Mouse (Mus musculus) megakaryocyte, adult 5-6 weeks (primary cell): ENCODE results near the gene Btn1a1. TPM values are rescaled to one million over a fixed set of nuclear protein-coding genes. Genes with fewer than 3 reads are reported as not detected.
A peak's percentile ranks its signal among the peaks of the same experiment; 100 is the strongest.

ENCODE experiments used
- ATAC-seq: 2 replicates; pipeline ENCODE4 v1.8.0; 2016; ENCODE audit warnings: mild to moderate bottlenecking, inconsistent platforms; ENCODE audit not compliant: poor library complexity, severe bottlenecking
- total RNA-seq, 2 experiments: library from RNA; stranded (forward) in 1 of 2; stranded (reverse) in 1 of 2; fragments of 153-499, 151-499 nt in 1 of 2; fragments of 221-1000, 200-1000 nt in 1 of 2; gene quantifications; 2 replicates each; pipeline versions ENCODE4 v1.2.3 to v1.2.4; 2015 to 2017

Btn1a1 gene
- total RNA-seq, 2 experiments from 2014 or later = not detected

GRCm38 (mm10) chr13:23439901-23440300 lies 25.8 kb downstream of the Btn1a1 start:
- ATAC-seq = no peak

- ATAC-seq = 0 out of 2 replicates have a peak, but pooled peaks have one; percentile 30
These were observed 27.2 kb downstream of the Btn1a1 start for GRCm38 (mm10) chr13:23438521-23438920.

GRCm38 (mm10) chr13:23437908-23438307 lies 27.8 kb downstream of the Btn1a1 start:
- ATAC-seq = peak; percentile 70

DNA sequence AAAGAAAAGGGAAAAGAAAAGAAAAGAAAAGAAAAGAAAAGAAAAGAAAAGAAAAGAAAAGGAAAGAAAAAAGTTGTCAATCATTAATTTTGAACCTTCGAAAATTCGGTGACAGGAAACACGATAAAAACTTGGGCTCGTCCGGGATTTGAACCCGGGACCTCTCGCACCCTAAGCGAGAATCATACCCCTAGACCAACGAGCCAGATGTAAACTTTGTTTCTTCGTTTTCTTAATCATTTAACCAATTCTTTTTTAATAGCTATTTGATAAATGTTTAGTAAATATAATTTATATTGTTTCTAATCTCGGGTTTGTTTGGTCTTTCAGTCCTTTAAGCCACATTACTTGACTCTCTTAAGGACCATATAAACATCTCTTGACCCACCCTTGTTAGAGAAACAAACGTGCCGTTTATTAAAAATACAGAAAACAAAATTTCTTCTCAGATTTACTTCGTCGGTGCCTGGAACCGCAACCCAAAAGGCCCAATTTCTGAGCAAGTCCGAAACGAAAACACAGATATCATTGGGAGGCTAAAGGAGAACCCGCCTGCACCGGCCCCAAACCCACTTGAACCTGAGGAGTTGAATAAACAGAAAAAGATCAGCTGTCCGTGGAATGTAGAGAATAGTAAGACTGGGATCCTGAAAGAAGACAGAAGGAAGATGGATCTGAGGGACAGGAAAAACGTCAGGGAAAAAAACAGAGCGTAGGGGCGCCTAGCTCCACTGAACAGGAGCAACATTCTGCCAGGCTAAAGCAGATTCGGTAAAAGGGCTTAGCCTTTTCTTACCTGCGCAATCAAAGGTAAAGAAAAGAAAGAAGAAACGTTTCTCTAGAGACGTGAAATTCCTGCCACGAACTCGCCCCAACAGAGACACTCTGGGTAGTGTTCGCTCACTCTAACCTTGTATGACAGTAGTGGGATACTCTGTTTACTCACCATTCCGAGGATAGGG lies 28.6 kb downstream of the Btn1a1 start:
- ATAC-seq = 0 out of 2 replicates have a peak, but pooled peaks have one; percentile 6

GRCm38 (mm10) chr13:23436231-23436661 lies 29.5 kb downstream of the Btn1a1 start:
- ATAC-seq = no peak

- no peak for ATAC-seq
These were observed 30.0 kb downstream of the Btn1a1 start for GRCm38 (mm10) chr13:23435676-23436075.

DNA sequence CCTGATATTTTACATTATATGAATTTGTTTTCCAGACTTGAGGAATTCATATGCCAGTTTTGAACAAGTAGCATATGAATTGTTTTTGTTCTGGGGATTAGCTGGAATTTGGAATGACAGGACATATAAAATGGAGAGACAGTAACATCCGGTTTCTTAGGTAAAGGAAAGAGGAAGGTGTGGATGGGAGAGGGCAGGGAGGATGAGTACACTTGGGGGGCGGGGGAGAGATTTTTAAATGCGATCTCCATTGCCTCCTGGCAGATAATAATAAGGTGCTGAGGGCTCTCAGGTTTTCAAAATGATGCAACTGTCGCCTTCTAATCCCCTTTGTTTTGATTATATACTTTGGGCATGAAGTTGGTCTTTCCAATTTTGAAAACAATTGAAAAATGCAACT lies 30.5 kb downstream of the Btn1a1 start:
- ATAC-seq = no peak

- ATAC-seq = no peak
These were observed 31.3 kb downstream of the Btn1a1 start for GRCm38 (mm10) chr13:23434426-23434825.

DNA sequence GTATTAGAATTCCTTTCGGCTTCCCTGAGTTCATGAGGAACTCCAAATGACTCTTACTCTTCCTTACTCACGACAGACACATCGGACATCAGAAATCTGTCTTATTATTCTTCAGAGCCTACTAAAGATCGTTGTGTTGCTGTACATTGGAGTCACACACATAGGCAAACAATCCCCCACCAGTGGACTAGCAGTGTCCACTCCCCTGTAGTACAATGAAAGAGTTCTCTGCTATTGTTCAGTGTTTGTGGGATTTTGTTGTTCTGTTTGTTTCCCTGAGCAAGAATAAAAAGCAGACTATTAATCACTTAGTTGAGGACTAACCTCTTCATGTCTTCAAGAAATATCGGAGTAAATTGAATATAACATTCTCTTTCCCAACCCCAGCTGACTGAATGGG lies 31.9 kb downstream of the Btn1a1 start:
- no peak for ATAC-seq

GRCm38 (mm10) chr13:23433206-23433605 lies 32.5 kb downstream of the Btn1a1 start:
- ATAC-seq = no peak

- peak; percentile 84 for ATAC-seq
These were observed 33.0 kb downstream of the Btn1a1 start for GRCm38 (mm10) chr13:23432562-23433201.

GRCm38 (mm10) chr13:23431351-23431771 lies 34.3 kb downstream of the Btn1a1 start:
- ATAC-seq = peak; percentile 41

DNA sequence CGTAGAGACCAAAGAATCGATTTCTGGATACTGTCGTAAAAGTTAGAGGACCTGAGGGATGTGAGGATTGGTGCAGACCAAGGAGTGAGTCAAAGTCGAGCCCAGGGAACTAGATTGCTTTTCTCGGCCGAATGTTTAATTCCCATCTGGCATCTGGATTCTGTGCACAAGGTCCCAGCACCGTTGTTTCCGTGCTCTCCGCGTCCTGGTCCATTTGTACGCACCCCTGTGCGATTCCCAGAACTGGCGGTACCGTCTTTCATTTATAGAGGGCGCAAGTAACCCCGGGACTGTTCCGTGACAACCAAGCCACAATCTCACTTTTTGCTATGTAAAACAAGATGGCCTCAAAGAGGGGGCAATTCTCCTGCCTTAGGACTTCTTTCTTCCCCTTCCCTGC lies 35.0 kb downstream of the Btn1a1 start:
- peak; percentile 56 for ATAC-seq

- ATAC-seq = no peak
These were observed 35.8 kb downstream of the Btn1a1 start for GRCm38 (mm10) chr13:23429771-23430380.

GRCm38 (mm10) chr13:23428166-23428993 lies 37.3 kb downstream of the Btn1a1 start:
- ATAC-seq = no peak

GRCm38 (mm10) chr13:23427401-23427910 lies 38.2 kb downstream of the Btn1a1 start:
- ATAC-seq = no peak

- ATAC-seq = no peak
These were observed 38.8 kb downstream of the Btn1a1 start for GRCm38 (mm10) chr13:23426922-23427321.

DNA sequence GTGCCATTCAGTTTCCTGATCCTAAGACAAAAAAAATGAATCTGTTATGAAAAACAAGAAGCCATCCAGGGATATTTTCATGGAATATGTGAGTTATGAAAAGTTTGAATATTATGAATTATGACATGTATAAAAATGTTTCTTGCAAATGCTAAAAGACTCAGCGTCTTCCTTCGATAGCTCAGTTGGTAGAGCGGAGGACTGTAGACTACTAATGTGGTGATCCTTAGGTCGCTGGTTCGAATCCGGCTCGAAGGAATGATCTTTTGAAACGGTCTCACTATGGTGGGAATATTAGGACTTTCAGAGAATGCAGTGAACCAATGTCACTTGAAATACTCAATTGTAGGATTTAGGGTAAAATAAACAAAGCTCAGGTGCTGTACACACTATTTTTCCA lies 39.4 kb downstream of the Btn1a1 start:
- ATAC-seq = no peak

- no peak for ATAC-seq
These were observed 40.2 kb downstream of the Btn1a1 start for GRCm38 (mm10) chr13:23425505-23425904.
